Mouse (Mus musculus) heart, postnatal 0 days (tissue): ENCODE results near the gene Fank1.

ENCODE experiments used
- CTCF ChIP-seq: IDR thresholded peaks from 2 replicates; pipeline ENCODE4 v1.5.1; 2016; ENCODE audit warnings: antibody characterized with exemption, control low read depth, low read depth
- EP300 ChIP-seq: IDR thresholded peaks from 2 replicates; pipeline ENCODE4 v1.6.1; 2016; ENCODE audit warnings: antibody characterized with exemption, low read depth

- TF ChIP-seq EP300 = no peak
- no peak for TF ChIP-seq CTCF
These were observed 82.9 kb downstream of the Fank1 start for GRCm38 (mm10) chr7:133859548-133859947.
